Mouse (Mus musculus) embryonic facial prominence, embryonic 13.5 days (tissue): Measurements from ENCODE around the gene Gm867. TPM values are rescaled to one million over a fixed set of nuclear protein-coding genes. Genes with fewer than 3 reads are reported as not detected.

Source experiments
- ATAC-seq: fragments of 200-750 bp; cut with Nextera tagmentation; 2 replicates; pipeline ENCODE4 v1.8.0; 2017; ENCODE audit warnings: low read depth; ENCODE audit not compliant: insufficient number of reproducible peaks, insufficient read depth, low FRiP score, low TSS enrichment
- H3K27ac ChIP-seq: fragments of 300-500 bp; sonication (generic); 2 replicates; pipeline ENCODE4 v1.5.1; 2015; ENCODE audit warnings: moderate library complexity, mild to moderate bottlenecking, inconsistent platforms
- H3K27me3 ChIP-seq: fragments of 300-500 bp; sonication (generic); 2 replicates; pipeline ENCODE4 v1.6.1; 2015; ENCODE audit warnings: mild to moderate bottlenecking, inconsistent platforms
- H3K36me3 ChIP-seq: fragments of 300-500 bp; sonication (generic); 2 replicates; pipeline ENCODE4 v1.6.1; 2015; ENCODE audit warnings: mild to moderate bottlenecking, inconsistent platforms
- H3K4me1 ChIP-seq: fragments of 300-500 bp; sonication (generic); 2 replicates; pipeline ENCODE4 v1.6.1; 2015; ENCODE audit warnings: inconsistent platforms
- H3K4me2 ChIP-seq: fragments of 300-500 bp; sonication (generic); 2 replicates; pipeline ENCODE4 v1.6.1; 2015; ENCODE audit warnings: moderate library complexity, mild to moderate bottlenecking, inconsistent platforms
- H3K4me3 ChIP-seq: fragments of 300-500 bp; sonication (generic); 2 replicates; pipeline ENCODE4 v1.5.1; 2015; ENCODE audit warnings: mild to moderate bottlenecking, inconsistent platforms
- H3K9ac ChIP-seq: fragments of 300-500 bp; sonication (generic); 2 replicates; pipeline ENCODE4 v1.6.1; 2015; ENCODE audit warnings: mild to moderate bottlenecking, inconsistent platforms
- H3K9me3 ChIP-seq: fragments of 300-500 bp; sonication (generic); 2 replicates; pipeline ENCODE4 v1.6.1; 2016; ENCODE audit warnings: inconsistent platforms
- WGBS: fragments of 180-500 bp; shearing (Covaris S2); methylation state at CpG from one replicate; pipeline ENCODE4 v1.1.7; 2015; ENCODE audit warnings: mixed read lengths; 5-methylcytosine and 5-hydroxymethylcytosine counted together
- polyA plus RNA-seq: library from polyadenylated mRNA; unstranded; fragments of >200 nt; fragmentation: Nextera tagmentation; extraction: Ambion mirVana; gene quantifications from 2 replicates; pipeline ENCODE4 v1.2.1, GENCODE M21; 2015

Gm867 gene
- polyA plus RNA-seq, 1 experiment from 2014 or later, result not detected

- WGBS, result 76% methylated on average over 7 of the region's 7 CpGs
- H3K27ac ChIP-seq, result no peak overlapping the region
- no peak for ATAC-seq
These were observed 24.9 kb downstream of the Gm867 start for GRCm38 (mm10) chr10:75915557-75915956.

DNA sequence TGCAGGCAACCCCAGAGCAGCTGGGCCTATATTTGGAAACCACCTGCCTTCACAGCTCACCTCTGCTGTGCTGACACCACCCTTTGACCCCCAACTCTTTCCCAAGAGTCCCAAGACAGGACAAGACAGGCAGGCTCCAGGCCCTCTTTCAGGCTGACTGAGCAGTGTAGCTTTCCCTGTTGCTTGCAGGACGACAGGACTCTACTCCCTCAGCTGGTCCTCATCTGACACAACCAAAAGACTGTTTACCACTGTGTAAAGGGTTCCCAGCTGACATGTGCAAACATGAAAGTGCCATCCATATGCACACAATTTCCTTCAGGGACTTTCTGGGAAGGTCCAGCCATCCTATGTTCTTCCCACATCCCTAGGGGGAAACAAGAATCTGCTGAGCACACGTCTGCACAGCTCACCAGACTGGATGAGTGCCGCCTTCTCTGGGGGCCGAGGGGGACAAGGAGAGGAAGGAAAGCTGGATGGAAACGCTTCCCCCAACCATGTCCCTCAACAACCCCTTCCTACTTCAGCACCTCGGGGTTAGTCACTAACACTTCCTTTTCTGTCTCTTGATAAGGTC, 27.4 kb downstream of the Gm867 start:
- H3K4me3 ChIP-seq, result no peak overlapping the region
- H3K4me2 ChIP-seq, result no peak overlapping the region
- H3K9ac ChIP-seq, result 0 out of 2 replicates have a peak overlapping the region, but pooled peaks have one; percentile 36
- H3K27me3 ChIP-seq, result no peaks in the 10 kb centered on the region
- ATAC-seq, result no peak
- peaks cover 41% of the 10 kb centered on the region for H3K4me1 ChIP-seq
- WGBS, result 41% methylated on average over 6 of the region's 6 CpGs
- peaks cover 75% of the 10 kb centered on the region for H3K36me3 ChIP-seq
- peak overlapping the region; percentile 48; the same call in 1 of the 2 replicates for H3K27ac ChIP-seq
- H3K9me3 ChIP-seq, result no peaks in the 10 kb centered on the region

More at GRCm38 (mm10) chr10:75915557-75915956, 24.9 kb downstream of the Gm867 start:
- H3K4me1 ChIP-seq, result peaks cover 64% of the 10 kb centered on the region
- H3K36me3 ChIP-seq, result peaks cover 61% of the 10 kb centered on the region
- no peak overlapping the region for H3K9ac ChIP-seq
- H3K27me3 ChIP-seq, result no peaks in the 10 kb centered on the region
- no peaks in the 10 kb centered on the region for H3K9me3 ChIP-seq
- H3K4me2 ChIP-seq, result no peak overlapping the region
- H3K4me3 ChIP-seq, result no peak overlapping the region

- 67% methylated on average over 2 of the region's 2 CpGs for WGBS
- H3K4me3 ChIP-seq, result no peak overlapping the region
- H3K4me2 ChIP-seq, result no peak overlapping the region
- peaks cover 19% of the 10 kb centered on the region for H3K4me1 ChIP-seq
- no peak for ATAC-seq
- H3K9ac ChIP-seq, result no peak overlapping the region
- H3K27me3 ChIP-seq, result no peaks in the 10 kb centered on the region
- H3K9me3 ChIP-seq, result no peaks in the 10 kb centered on the region
- peaks cover 86% of the 10 kb centered on the region for H3K36me3 ChIP-seq
- H3K27ac ChIP-seq, result no peak overlapping the region
These were observed 29.8 kb downstream of the Gm867 start for GRCm38 (mm10) chr10:75910698-75911097.

DNA sequence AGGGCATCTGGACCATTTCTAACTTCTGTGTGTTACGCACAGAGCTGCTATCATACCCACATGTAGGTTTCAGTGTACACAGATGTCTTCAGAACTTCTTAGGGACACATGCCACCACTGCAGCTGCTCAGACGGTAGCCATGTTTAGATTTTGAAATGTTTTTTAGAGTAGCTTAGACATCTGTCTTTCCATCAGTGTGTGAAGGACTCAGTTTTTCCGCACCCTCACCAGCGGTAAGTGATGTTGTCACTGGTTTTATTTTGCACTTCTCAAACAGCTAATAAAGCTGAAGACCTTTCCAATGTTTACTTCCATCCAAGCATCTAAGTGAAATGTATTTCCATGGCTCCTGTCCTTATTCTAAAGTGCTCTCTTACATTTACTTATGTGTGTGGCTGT, 33.6 kb downstream of the Gm867 start:
- Histone ChIP-seq H3K9me3 (no peaks in the 10 kb centered on the region), H3K4me1 (no peaks in the 10 kb centered on the region), H3K4me3 (no peak overlapping the region), H3K27me3 (no peaks in the 10 kb centered on the region), H3K9ac (no peak overlapping the region), H3K4me2 (no peak overlapping the region), H3K27ac (no peak overlapping the region), H3K36me3 (peaks cover 92% of the 10 kb centered on the region)
- no peak for ATAC-seq
- WGBS, result 86% methylated on average over 4 of the region's 4 CpGs

DNA sequence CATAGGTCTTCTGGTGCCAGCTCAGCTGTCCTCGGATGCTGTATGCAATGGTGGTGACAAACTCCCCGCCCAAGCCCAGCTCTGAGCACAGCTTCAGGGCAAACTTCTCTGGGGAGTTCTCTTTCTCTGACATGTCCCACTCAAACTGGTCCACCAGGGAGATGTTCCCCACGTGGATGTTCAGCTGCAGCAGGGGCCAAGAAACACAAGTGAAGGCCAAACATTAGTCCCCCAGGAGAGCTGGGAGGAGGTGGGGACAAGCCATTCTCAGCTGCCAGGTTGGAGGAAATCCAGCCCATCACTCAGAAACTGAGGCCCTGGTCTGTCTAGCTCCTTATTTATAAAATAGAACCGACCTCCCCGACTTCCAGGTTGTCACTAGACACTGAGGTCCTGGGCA, 36.1 kb downstream of the Gm867 start:
- peaks cover 87% of the 10 kb centered on the region for H3K36me3 ChIP-seq
- no peaks in the 10 kb centered on the region for H3K9me3 ChIP-seq
- H3K4me3 ChIP-seq, result no peak overlapping the region
- no peaks in the 10 kb centered on the region for H3K27me3 ChIP-seq
- WGBS, result 90% methylated on average over 5 of the region's 5 CpGs
- H3K9ac ChIP-seq, result no peak overlapping the region
- H3K4me2 ChIP-seq, result no peak overlapping the region
- H3K4me1 ChIP-seq, result peaks cover under 1% of the 10 kb centered on the region; the same call in 1 of the 2 replicates
- ATAC-seq, result no peak
- no peak overlapping the region for H3K27ac ChIP-seq

- H3K36me3 ChIP-seq, result peaks cover 88% of the 10 kb centered on the region
- 0 out of 2 replicates have a peak overlapping the region, but pooled peaks have one; percentile 28 for H3K27ac ChIP-seq
- no peak overlapping the region for H3K4me3 ChIP-seq
- H3K9ac ChIP-seq, result no peak overlapping the region
- H3K4me2 ChIP-seq, result no peak overlapping the region
- no peaks in the 10 kb centered on the region for H3K9me3 ChIP-seq
- no peak for ATAC-seq
- WGBS, result 78% methylated on average over 3 of the region's 3 CpGs
- H3K27me3 ChIP-seq, result no peaks in the 10 kb centered on the region
- H3K4me1 ChIP-seq, result peaks cover 5% of the 10 kb centered on the region; the same call in 1 of the 2 replicates
These were observed 41.6 kb downstream of the Gm867 start for GRCm38 (mm10) chr10:75898846-75899245.

- no peak overlapping the region for H3K4me2 ChIP-seq
- H3K9ac ChIP-seq, result no peak overlapping the region
- H3K36me3 ChIP-seq, result peaks cover 80% of the 10 kb centered on the region
- H3K27me3 ChIP-seq, result no peaks in the 10 kb centered on the region
- H3K4me1 ChIP-seq, result peaks cover 11% of the 10 kb centered on the region
- H3K27ac ChIP-seq, result no peak overlapping the region
- ATAC-seq, result no peak
- H3K9me3 ChIP-seq, result no peaks in the 10 kb centered on the region
- no peak overlapping the region for H3K4me3 ChIP-seq
- WGBS, result 79% methylated on average over 6 of the region's 6 CpGs
These were observed 42.4 kb downstream of the Gm867 start for GRCm38 (mm10) chr10:75898039-75898564.

GRCm38 (mm10) chr10:75897373-75897772, 43.1 kb downstream of the Gm867 start:
- WGBS, result 32% methylated on average over 6 of the region's 6 CpGs
- Histone ChIP-seq H3K36me3 (peaks cover 73% of the 10 kb centered on the region), H3K4me1 (peaks cover 16% of the 10 kb centered on the region)

GRCm38 (mm10) chr10:75896208-75896607, 44.3 kb downstream of the Gm867 start:
- H3K9ac ChIP-seq, result no peak overlapping the region
- no peaks in the 10 kb centered on the region for H3K9me3 ChIP-seq
- no peak for ATAC-seq
- H3K36me3 ChIP-seq, result peaks cover 61% of the 10 kb centered on the region
- H3K27ac ChIP-seq, result no peak overlapping the region
- 92% methylated on average over 1 of the region's 1 CpGs for WGBS
- peaks cover 16% of the 10 kb centered on the region for H3K4me1 ChIP-seq
- no peaks in the 10 kb centered on the region for H3K27me3 ChIP-seq
- no peak overlapping the region for H3K4me3 ChIP-seq
- H3K4me2 ChIP-seq, result no peak overlapping the region

More at GRCm38 (mm10) chr10:75897373-75897772, 43.1 kb downstream of the Gm867 start:
- H3K4me3 ChIP-seq, result no peak overlapping the region
- no peaks in the 10 kb centered on the region for H3K27me3 ChIP-seq
- no peak overlapping the region for H3K9ac ChIP-seq
- no peak for ATAC-seq
- no peaks in the 10 kb centered on the region for H3K9me3 ChIP-seq
- H3K4me2 ChIP-seq, result no peak overlapping the region
- H3K27ac ChIP-seq, result no peak overlapping the region

DNA sequence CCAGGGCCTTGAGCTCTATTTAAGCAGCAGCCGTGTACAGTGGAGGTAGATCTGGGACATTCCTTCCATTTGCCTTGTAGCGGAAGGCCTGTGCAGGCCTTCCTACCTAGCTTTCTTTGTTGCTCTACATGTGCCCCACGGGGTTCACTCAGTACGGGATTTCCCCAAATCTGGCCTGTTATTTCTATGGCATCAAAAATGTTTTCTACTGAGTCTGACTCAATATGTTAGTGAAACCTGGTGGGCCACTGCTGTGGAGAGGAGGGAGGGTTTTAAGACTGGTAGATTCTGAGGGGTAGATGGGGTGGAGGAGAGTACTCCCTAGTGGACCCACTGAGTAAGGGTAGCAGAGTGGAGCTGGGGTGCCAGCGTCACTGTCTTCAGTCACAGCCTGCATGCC, 44.7 kb downstream of the Gm867 start:
- H3K4me3 ChIP-seq, result no peak overlapping the region
- no peaks in the 10 kb centered on the region for H3K27me3 ChIP-seq
- no peak overlapping the region for H3K9ac ChIP-seq
- no peak overlapping the region for H3K27ac ChIP-seq
- no peaks in the 10 kb centered on the region for H3K9me3 ChIP-seq
- no peak overlapping the region for H3K4me2 ChIP-seq
- peaks cover 57% of the 10 kb centered on the region for H3K36me3 ChIP-seq
- no peak for ATAC-seq
- peaks cover 16% of the 10 kb centered on the region for H3K4me1 ChIP-seq
- WGBS, result 93% methylated on average over 5 of the region's 5 CpGs

DNA sequence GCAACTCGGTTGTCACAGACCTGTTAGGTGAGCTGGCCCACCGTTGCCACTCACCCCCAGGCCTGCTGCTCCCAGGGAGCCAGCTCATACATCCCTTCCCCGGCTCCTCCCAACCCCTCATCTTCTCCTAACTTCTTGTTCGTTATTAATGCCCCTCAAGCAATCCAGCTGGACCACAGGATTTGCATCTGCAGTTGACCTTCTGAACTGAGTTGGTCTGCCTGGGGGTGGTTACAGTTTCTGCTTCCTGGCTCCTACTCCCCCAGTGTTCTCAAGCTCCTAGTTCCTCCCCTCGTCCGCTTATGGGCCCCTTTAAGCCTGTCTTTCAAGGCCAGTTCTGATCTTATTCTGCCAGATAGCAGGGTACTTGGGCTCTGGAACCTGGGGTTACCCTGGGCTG, 45.9 kb downstream of the Gm867 start:
- no peak overlapping the region for H3K9ac ChIP-seq
- no peaks in the 10 kb centered on the region for H3K27me3 ChIP-seq
- no peak overlapping the region for H3K4me3 ChIP-seq
- H3K36me3 ChIP-seq, result peaks cover 52% of the 10 kb centered on the region
- no peak overlapping the region for H3K27ac ChIP-seq
- ATAC-seq, result no peak
- no peaks in the 10 kb centered on the region for H3K9me3 ChIP-seq
- peaks cover 16% of the 10 kb centered on the region for H3K4me1 ChIP-seq
- 71% methylated on average over 6 of the region's 6 CpGs for WGBS
- no peak overlapping the region for H3K4me2 ChIP-seq

DNA sequence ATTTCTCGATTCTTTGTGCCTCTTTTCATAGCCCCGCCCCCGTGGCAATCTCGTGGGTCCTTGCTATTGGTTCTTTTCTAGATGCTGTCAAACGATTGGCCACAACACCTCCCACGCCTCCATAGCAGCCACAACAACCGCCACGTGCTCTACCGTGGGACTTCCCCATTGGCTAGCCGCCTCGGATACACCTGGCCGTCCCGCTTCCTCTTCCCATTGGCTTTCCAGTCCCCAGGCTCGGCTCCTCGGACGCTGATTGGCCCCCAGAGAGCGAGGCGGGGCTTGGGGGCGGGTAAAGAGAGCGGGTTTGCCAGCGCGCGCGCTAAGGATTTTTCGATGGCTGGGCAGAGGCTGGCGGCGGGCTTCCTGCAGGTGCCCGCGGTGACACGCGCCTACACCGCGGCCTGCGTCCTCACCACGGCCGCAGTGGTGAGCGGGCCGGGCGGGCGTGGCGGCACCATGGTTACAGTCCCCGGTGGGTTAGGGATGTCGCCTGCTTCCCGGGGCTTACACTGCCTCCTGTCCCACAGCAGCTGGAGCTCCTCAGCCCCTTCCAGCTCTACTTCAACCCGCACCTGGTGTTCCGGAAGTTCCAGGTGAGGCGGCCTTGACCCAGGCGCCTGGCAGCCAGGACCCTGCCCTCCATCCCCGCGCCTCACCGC, 47.3 kb downstream of the Gm867 start, which contains the start of gene Derl3:
Gene Derl3 (plus strand): TSS at position 325 of the 662 bp plus-strand sequence.
- Histone ChIP-seq H3K27ac (peak within 1 kb of the TSS; percentile 33; the same call in 1 of the 2 replicates), H3K9ac (peak within 1 kb of the TSS; percentile 71), H3K9me3 (no peaks in the 10 kb centered on the region), H3K36me3 (peaks cover 39% of the 10 kb centered on the region), H3K4me3 (peak within 1 kb of the TSS; percentile 48), H3K4me1 (peaks cover 17% of the 10 kb centered on the region), H3K27me3 (no peaks in the 10 kb centered on the region), H3K4me2 (peak within 1 kb of the TSS; percentile 92)
- WGBS, result 2% methylated on average over 51 of the region's 51 CpGs
- peak; percentile 99 for ATAC-seq
